Mouse (Mus musculus) kidney, adult 8-10 months (tissue): Measurements from ENCODE around the gene Slc22a23.
"Not testable (repeated sequence)": the region's sequence is repeated elsewhere in the genome, so short reads cannot be mapped to it uniquely, and the experiment has no call there.

Experiments
- DNase-seq, 2 experiments: peaks; one replicate each; pipeline ENCODE4 v3.0.0; 2022

The Slc22a23 gene

GRCm38 (mm10) chr13:34345128-34346085, at the start of gene Slc22a23:
Gene Slc22a23 (minus strand): TSS chr13:34345182.
- peak; percentile 71 to 75 for DNase-seq

- DNase-seq, result not testable (repeated sequence)
Measured at GRCm38 (mm10) chr13:34394305-34394704, 49.3 kb upstream of the Slc22a23 start.

GRCm38 (mm10) chr13:34392376-34392775, 47.4 kb upstream of the Slc22a23 start:
- no peak for DNase-seq

- DNase-seq, result no peak
Measured at GRCm38 (mm10) chr13:34388219-34388618, 43.2 kb upstream of the Slc22a23 start.

GRCm38 (mm10) chr13:34383416-34383815, 38.4 kb upstream of the Slc22a23 start:
- DNase-seq, result no peak

- DNase-seq, result no peak
Measured at GRCm38 (mm10) chr13:34378926-34379325, 33.9 kb upstream of the Slc22a23 start.

GRCm38 (mm10) chr13:34375145-34375544, 30.2 kb upstream of the Slc22a23 start:
- DNase-seq, result no peak

- no peak for DNase-seq
Measured at GRCm38 (mm10) chr13:34372870-34373478, 28.0 kb upstream of the Slc22a23 start.

GRCm38 (mm10) chr13:34371951-34372869, 27.2 kb upstream of the Slc22a23 start:
- no peak for DNase-seq

- DNase-seq, result no peak
Measured at GRCm38 (mm10) chr13:34370281-34370825, 25.4 kb upstream of the Slc22a23 start.

- DNase-seq, result no peak
Measured at GRCm38 (mm10) chr13:34365226-34365625, 20.2 kb upstream of the Slc22a23 start.

GRCm38 (mm10) chr13:34355656-34356055, 10.7 kb upstream of the Slc22a23 start:
- DNase-seq, result no peak

GRCm38 (mm10) chr13:34354830-34355624, 10.0 kb upstream of the Slc22a23 start:
- DNase-seq, result no peak

GRCm38 (mm10) chr13:34353241-34353640, 8.3 kb upstream of the Slc22a23 start:
- DNase-seq, result no peak

GRCm38 (mm10) chr13:34351437-34351836, 6.5 kb upstream of the Slc22a23 start:
- DNase-seq, result no peak

GRCm38 (mm10) chr13:34347960-34348889, 3.2 kb upstream of the Slc22a23 start:
- DNase-seq, result no peak

GRCm38 (mm10) chr13:34346748-34347147, 1.8 kb upstream of the Slc22a23 start:
- no peak for DNase-seq

GRCm38 (mm10) chr13:34346238-34346637, 1.3 kb upstream of the Slc22a23 start:
- no peak for DNase-seq

- DNase-seq, result no peak
Measured at GRCm38 (mm10) chr13:34344376-34345127, 430 bp downstream of the Slc22a23 start.
